Mouse (Mus musculus) midbrain, postnatal 0 days (tissue): ENCODE results near the gene Jak3. TPM values are rescaled to one million over a fixed set of nuclear protein-coding genes. Genes with fewer than 3 reads are reported as not detected.

ENCODE experiments used
- ATAC-seq: fragments of 200-750 bp; cut with Nextera tagmentation; 2 replicates; pipeline ENCODE4 v1.8.0; 2017; ENCODE audit warnings: moderate number of reproducible peaks, mild to moderate bottlenecking, moderate TSS enrichment, moderate library complexity; ENCODE audit not compliant: low FRiP score
- DNase-seq: peaks from one replicate; pipeline ENCODE4 v3.0.0-alpha.2; 2015; ENCODE audit warnings: low spot score
- H3K27ac ChIP-seq: fragments of 300-500 bp; sonication (generic); 2 replicates; pipeline ENCODE4 v1.5.1; 2014; ENCODE audit warnings: low read depth, mild to moderate bottlenecking, low read length, mixed read lengths
- H3K27me3 ChIP-seq: fragments of 300-500 bp; sonication (generic); 2 replicates; pipeline ENCODE4 v1.6.1; 2014; ENCODE audit warnings: low read length, control low read depth, mixed read lengths; ENCODE audit not compliant: insufficient read depth
- H3K36me3 ChIP-seq: fragments of 300-500 bp; sonication (generic); 2 replicates; pipeline ENCODE4 v1.6.1; 2014; ENCODE audit warnings: low read length, control low read depth, mixed read lengths; ENCODE audit not compliant: insufficient read depth
- H3K4me1 ChIP-seq: fragments of 300-500 bp; sonication (generic); 2 replicates; pipeline ENCODE4 v1.6.1; 2014; ENCODE audit warnings: mild to moderate bottlenecking, control low read depth, antibody characterized with exemption, low read length, mixed read lengths; ENCODE audit not compliant: insufficient read depth
- H3K4me2 ChIP-seq: fragments of 300-500 bp; sonication (generic); 2 replicates; pipeline ENCODE4 v1.6.1; 2014; ENCODE audit warnings: low read depth, mild to moderate bottlenecking, low read length, mixed read lengths; ENCODE audit not compliant: poor library complexity, severe bottlenecking
- H3K4me3 ChIP-seq: fragments of 300-500 bp; sonication (generic); 2 replicates; pipeline ENCODE4 v1.5.1; 2014; ENCODE audit warnings: low read depth, mild to moderate bottlenecking, low read length, moderate library complexity
- H3K9ac ChIP-seq: fragments of 300-500 bp; sonication (generic); replicated peaks from 2 replicates; pipeline ENCODE4 v1.6.1; 2014; ENCODE audit warnings: mild to moderate bottlenecking, low read length, moderate library complexity, mixed read lengths; ENCODE audit not compliant: poor library complexity, severe bottlenecking
- H3K9me3 ChIP-seq: fragments of 300-500 bp; sonication (generic); 2 replicates; pipeline ENCODE4 v1.6.1; 2016; ENCODE audit warnings: low read length, control low read depth
- CTCF ChIP-seq: IDR thresholded peaks from 2 replicates; pipeline ENCODE4 v1.5.1; 2016; ENCODE audit warnings: antibody characterized with exemption, mild to moderate bottlenecking
- WGBS: fragments of 180-500 bp; shearing (Covaris S2); extraction: QIAGEN DNeasy Blood & Tissue Kit; methylation state at CpG from one replicate; pipeline ENCODE4 v1.1.7; 2014; 5-methylcytosine and 5-hydroxymethylcytosine counted together
- polyA plus RNA-seq: library from polyadenylated mRNA; unstranded; fragments of >200 nt; fragmentation: Nextera tagmentation; extraction: Ambion mirVana; gene quantifications from 2 replicates; pipeline ENCODE4 v1.2.1, GENCODE M21; 2015
- total RNA-seq: library from RNA; depleted of rRNA; stranded (reverse); fragments of >200 nt; gene quantifications from 2 replicates; pipeline ENCODE4 v1.2.3, GENCODE M21; 2014

Gene Jak3
- total and polyA plus RNA-seq, 2 experiments from 2014 or later = 6.4 to 12.3 TPM

DNA sequence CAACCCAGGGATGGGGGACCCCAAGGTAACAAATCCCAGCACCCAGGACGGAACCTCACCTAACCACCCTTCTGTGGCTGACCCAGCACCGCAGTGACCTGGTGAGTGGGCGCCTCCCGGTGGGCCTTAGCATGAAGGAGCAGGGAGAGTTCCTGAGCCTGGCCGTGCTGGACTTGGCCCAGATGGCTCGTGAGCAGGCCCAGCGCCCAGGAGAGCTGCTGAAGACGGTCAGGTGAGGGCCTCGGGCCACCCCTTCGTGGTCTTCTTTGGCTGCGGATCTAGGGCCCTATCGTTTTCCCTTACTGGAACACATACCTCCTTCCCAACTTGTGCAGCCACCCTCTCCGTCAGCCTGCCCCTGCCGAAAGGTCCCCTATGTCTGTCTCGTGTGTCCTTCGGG, 3.0 kb downstream of the Jak3 start:
- H3K4me1 ChIP-seq = no peaks in the 10 kb centered on the region; the same call in 1 of the 2 replicates
- H3K9me3 ChIP-seq = no peaks in the 10 kb centered on the region
- 0 out of 2 replicates have a peak overlapping the region, but pooled peaks have one; percentile 0 for H3K9ac ChIP-seq
- ATAC-seq (no peak), DNase-seq (no peak)
- peaks cover 61% of the 10 kb centered on the region for H3K27me3 ChIP-seq
- no peaks in the 10 kb centered on the region for H3K36me3 ChIP-seq
- WGBS = 13% methylated on average over 16 of the region's 16 CpGs
- H3K4me3 ChIP-seq = peak overlapping the region; percentile 29
- no peak overlapping the region for H3K27ac ChIP-seq
- peak overlapping the region; percentile 69 for H3K4me2 ChIP-seq
- TF ChIP-seq CTCF = no peak

- no peak overlapping the region for H3K27ac ChIP-seq
- no peaks in the 10 kb centered on the region for H3K36me3 ChIP-seq
- ATAC-seq (no peak), DNase-seq (peak; percentile 19)
- no peaks in the 10 kb centered on the region; the same call in 1 of the 2 replicates for H3K4me1 ChIP-seq
- peak overlapping the region; percentile 69 for H3K4me2 ChIP-seq
- H3K27me3 ChIP-seq = peaks cover 67% of the 10 kb centered on the region
- WGBS = 4% methylated on average over 44 of the region's 46 CpGs
- H3K9ac ChIP-seq = 0 out of 2 replicates have a peak overlapping the region, but pooled peaks have one; percentile 0
- no peak for TF ChIP-seq CTCF
- H3K9me3 ChIP-seq = no peaks in the 10 kb centered on the region
- peak overlapping the region; percentile 29 for H3K4me3 ChIP-seq
Measured at GRCm38 (mm10) chr8:71679550-71680168, 3.6 kb downstream of the Jak3 start.

DNA sequence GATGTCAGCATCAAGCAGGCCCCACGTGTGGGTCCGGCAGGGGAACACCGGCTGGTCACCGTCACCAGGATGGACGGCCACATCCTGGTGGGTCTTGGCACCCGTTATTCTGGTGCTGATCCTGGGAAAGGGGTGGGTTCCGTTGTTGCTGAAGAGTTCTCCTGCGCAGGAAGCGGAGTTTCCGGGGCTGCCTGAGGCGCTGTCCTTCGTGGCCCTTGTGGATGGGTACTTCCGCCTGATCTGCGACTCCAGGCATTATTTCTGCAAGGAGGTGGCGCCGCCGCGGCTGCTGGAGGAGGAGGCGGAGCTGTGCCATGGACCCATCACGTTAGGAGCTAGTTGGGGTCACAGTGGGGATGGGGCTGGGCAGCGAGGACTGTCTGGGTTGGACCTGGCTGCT, 4.4 kb downstream of the Jak3 start:
- Histone ChIP-seq H3K4me2 (no peak overlapping the region), H3K4me3 (0 out of 2 replicates have a peak overlapping the region, but pooled peaks have one; percentile 8), H3K36me3 (no peaks in the 10 kb centered on the region), H3K9ac (no peak overlapping the region), H3K9me3 (no peaks in the 10 kb centered on the region), H3K4me1 (no peaks in the 10 kb centered on the region; the same call in 1 of the 2 replicates), H3K27me3 (peaks cover 75% of the 10 kb centered on the region), H3K27ac (no peak overlapping the region)
- TF ChIP-seq CTCF = no peak
- no peak for DNase-seq
- no peak for ATAC-seq
- 8% methylated on average over 21 of the region's 21 CpGs for WGBS

DNA sequence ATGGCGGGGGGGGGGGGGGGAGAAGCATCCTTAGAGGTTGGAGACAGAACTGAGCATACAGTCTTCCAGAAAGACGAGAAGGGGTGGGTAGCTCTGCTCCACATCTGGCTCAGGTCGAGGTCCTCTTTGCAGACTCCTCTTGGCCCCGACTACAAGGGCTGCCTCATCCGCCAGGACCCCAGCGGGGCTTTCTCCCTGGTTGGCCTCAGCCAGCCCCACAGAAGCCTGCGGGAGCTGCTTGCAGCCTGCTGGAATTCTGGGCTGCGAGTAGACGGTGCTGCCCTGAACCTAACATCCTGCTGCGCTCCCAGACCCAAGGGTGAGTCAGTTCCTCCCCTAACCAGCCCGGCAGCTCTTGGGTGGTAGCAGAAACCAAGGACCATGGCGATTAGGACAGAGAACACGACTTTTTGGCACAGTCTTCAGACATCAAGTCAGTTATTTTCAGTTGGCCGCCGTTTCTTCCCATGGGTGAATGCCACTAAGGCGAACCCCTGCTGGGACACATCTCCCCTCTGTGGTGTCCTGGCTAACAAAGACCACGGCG, 5.3 kb downstream of the Jak3 start:
- DNase-seq (no peak), ATAC-seq (no peak)
- Histone ChIP-seq H3K9me3 (no peaks in the 10 kb centered on the region), H3K4me1 (no peaks in the 10 kb centered on the region), H3K4me3 (no peak overlapping the region), H3K4me2 (no peak overlapping the region), H3K9ac (no peak overlapping the region), H3K27me3 (peaks cover 83% of the 10 kb centered on the region), H3K27ac (no peak overlapping the region), H3K36me3 (no peaks in the 10 kb centered on the region)
- no peak for TF ChIP-seq CTCF
- WGBS = 6% methylated on average over 18 of the region's 18 CpGs

- no peaks in the 10 kb centered on the region for H3K9me3 ChIP-seq
- ATAC-seq (no peak), DNase-seq (no peak)
- no peaks in the 10 kb centered on the region for H3K4me1 ChIP-seq
- no peak overlapping the region for H3K9ac ChIP-seq
- 60% methylated on average over 12 of the region's 12 CpGs for WGBS
- H3K36me3 ChIP-seq = no peaks in the 10 kb centered on the region
- H3K27me3 ChIP-seq = peaks cover 92% of the 10 kb centered on the region
- H3K4me3 ChIP-seq = no peak overlapping the region
- no peak overlapping the region for H3K4me2 ChIP-seq
- no peak overlapping the region for H3K27ac ChIP-seq
- TF ChIP-seq CTCF = no peak
Measured at GRCm38 (mm10) chr8:71682832-71683231, 6.7 kb downstream of the Jak3 start.

- TF ChIP-seq CTCF = no peak
- H3K27ac ChIP-seq = no peak overlapping the region
- no peak overlapping the region for H3K4me2 ChIP-seq
- 18% methylated on average over 10 of the region's 10 CpGs for WGBS
- ATAC-seq = no peak
- H3K27me3 ChIP-seq = peaks cover 93% of the 10 kb centered on the region
- no peaks in the 10 kb centered on the region for H3K9me3 ChIP-seq
- no peaks in the 10 kb centered on the region for H3K36me3 ChIP-seq
- H3K4me1 ChIP-seq = no peaks in the 10 kb centered on the region
- no peak for DNase-seq
- no peak overlapping the region for H3K4me3 ChIP-seq
- no peak overlapping the region for H3K9ac ChIP-seq
Measured at GRCm38 (mm10) chr8:71684701-71685100, 8.6 kb downstream of the Jak3 start.
